Mouse (Mus musculus) bone marrow, adult 2 months (tissue): ENCODE measurements around the gene Dbr1. TPM values are rescaled to one million over a fixed set of nuclear protein-coding genes. Genes with fewer than 3 reads are reported as not detected.

Experiments used
- H3K27ac ChIP-seq: fragments of 200-500 bp; 2 replicates; pipeline ENCODE4 v1.5.1; 2012; ENCODE audit warnings: low read depth, mild to moderate bottlenecking, control low read depth, inconsistent platforms, low read length; ENCODE audit not compliant: control insufficient read depth, poor library complexity, insufficient read depth
- H3K4me1 ChIP-seq: fragments of 200-500 bp; 2 replicates; pipeline ENCODE4 v1.6.1; 2011; ENCODE audit warnings: low read length; ENCODE audit not compliant: control insufficient read depth, insufficient read depth
- H3K4me3 ChIP-seq: fragments of 200-500 bp; replicated peaks from 2 replicates; pipeline ENCODE3; 2011; ENCODE audit warnings: mild to moderate bottlenecking, low read depth, low read length, control low read depth; ENCODE audit not compliant: control insufficient read depth
- CTCF ChIP-seq: fragments of 200-500 bp; IDR thresholded peaks from 2 replicates; pipeline ENCODE4 v1.5.1; 2011; ENCODE audit warnings: low read length, control low read depth; ENCODE audit not compliant: control insufficient read depth, insufficient read depth
- POLR2A ChIP-seq: fragments of 200-500 bp; IDR thresholded peaks from 2 replicates; pipeline ENCODE4 v1.6.1; 2011; ENCODE audit warnings: low read depth, mild to moderate bottlenecking, control low read depth, low read length, borderline replicate concordance; ENCODE audit not compliant: control insufficient read depth
- WGBS: fragments of 180-500 bp; shearing (Covaris S2); methylation state at CpG from one replicate; pipeline ENCODE4 v1.1.7; 2018; 5-methylcytosine and 5-hydroxymethylcytosine counted together
- polyA plus RNA-seq: library from polyadenylated mRNA; stranded (reverse); fragments of >200 nt; gene quantifications from 2 replicates; pipeline ENCODE4 v1.2.4, GENCODE M21; 2011; ENCODE audit warnings: low replicate concordance; ENCODE audit not compliant: missing spikeins, insufficient read depth, insufficient read length

Gene Dbr1
- polyA plus RNA-seq, 1 experiment = 15.1 TPM

DNA sequence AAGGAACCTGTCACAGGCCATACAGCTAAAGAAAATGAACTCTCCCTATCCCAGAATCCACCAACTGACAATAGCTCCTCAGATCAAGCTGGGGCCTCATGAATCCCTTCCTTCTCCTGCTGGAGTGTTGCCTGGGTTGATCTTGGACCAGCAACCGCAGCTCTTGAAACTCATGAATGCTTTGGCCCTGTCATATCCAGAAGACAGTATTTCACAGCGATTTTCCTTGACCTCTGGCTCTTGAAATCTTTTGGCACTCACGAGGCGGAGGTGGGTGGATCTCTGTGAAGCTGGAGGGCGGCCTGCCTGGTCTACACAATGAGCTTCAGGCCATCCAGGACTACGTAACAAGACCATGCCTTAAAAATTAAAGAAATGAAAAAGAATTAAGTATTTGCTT lies 48.5 kb downstream of the Dbr1 start:
- TF ChIP-seq CTCF (no peak), POLR2A (no peak)
- Histone ChIP-seq H3K27ac (no peak overlapping the region), H3K4me3 (no peak overlapping the region), H3K4me1 (no peaks in the 10 kb centered on the region)
- WGBS = 75% methylated on average over 6 of the region's 6 CpGs

DNA sequence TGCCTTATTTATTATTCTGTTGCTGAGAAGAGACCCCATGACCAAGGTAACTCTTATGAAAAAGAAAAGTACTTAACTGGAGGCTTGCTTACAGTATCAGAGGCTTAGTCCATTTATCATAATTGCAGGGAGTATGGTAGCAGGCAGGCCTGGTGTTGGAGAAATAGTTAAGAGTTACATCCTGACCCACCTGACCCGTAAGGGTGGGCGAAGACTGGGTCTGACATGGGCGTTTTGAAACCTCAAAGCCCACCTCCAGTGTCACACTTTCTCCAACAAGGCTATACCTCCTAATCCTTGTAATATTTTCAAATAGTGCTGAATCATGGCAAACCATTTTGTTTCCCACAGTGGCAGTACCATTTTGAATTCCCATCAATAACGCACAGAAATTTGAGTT lies 53.0 kb downstream of the Dbr1 start:
- H3K27ac ChIP-seq = no peak overlapping the region
- no peak overlapping the region for H3K4me3 ChIP-seq
- WGBS = 82% methylated on average over 4 of the region's 4 CpGs
- no peak for TF ChIP-seq CTCF
- TF ChIP-seq POLR2A = no peak
- no peaks in the 10 kb centered on the region for H3K4me1 ChIP-seq

DNA sequence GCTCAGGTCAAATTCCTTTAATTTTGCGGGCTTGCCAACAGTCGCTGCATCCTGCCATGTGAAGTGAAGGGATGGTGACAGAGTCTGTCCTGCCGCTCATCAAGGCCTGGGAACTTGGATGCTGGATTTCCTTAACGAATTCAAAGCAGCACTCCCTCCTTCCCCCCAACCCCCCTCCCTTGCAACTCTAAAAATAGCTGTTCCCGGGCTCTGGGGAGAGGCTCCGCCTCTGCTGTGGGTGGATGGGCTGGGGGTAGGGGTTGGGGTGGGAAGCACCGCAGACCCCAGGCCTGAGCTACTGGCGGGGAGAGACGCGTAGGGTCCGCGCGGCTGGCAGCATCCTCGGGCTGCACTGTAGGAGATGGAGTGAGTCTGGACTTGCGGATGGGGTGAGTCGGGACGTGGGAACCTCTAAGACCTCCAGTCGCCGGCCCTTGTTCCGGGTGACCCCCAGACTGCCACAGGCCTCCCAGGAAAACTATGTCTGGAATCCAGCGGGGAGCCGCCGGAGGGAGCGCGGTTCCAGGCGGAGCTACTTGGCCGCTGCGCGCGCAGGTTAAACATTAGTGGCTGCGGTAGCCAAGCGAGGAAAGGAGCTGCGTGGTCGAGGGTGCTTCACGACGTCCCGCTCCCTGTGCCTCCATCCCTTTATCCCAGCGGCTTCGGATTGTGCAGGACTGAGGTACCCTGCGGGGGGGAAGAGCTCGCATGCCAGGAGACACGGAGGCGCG lies 53.8 kb downstream of the Dbr1 start, which contains the start of gene Dzip1l:
TSS of gene Dzip1l (plus strand) at position 216 of the 731 bp plus-strand sequence.
- Histone ChIP-seq H3K4me1 (no peaks in the 10 kb centered on the region), H3K4me3 (no peak within 1 kb of the TSS), H3K27ac (no peak within 1 kb of the TSS)
- TF ChIP-seq CTCF (no peak), POLR2A (no peak)
- 7% methylated on average over 44 of the region's 44 CpGs for WGBS

DNA sequence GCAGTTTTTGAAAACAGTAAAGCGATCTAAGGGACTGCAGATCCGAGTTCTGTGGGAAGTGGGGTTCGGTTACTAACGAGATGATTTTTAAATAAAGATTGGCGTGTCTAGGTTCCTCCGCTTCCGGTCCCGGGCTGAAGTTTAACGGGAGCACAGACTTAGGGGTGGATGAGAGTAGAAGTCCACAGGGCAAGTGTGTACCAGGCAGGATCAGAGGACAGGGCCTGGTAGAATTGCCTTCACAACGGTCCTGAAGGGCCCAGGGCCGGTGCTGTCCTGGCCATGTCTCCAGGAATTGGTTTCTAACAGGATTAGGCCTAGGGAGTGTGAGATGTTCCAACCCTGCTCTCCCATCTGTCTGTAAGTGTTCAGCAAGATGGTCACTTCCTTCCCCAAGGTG lies 54.5 kb downstream of the Dbr1 start:
- 24% methylated on average over 11 of the region's 11 CpGs for WGBS
- no peaks in the 10 kb centered on the region for H3K4me1 ChIP-seq
- H3K4me3 ChIP-seq = no peak overlapping the region
- TF ChIP-seq POLR2A (no peak), CTCF (no peak)
- H3K27ac ChIP-seq = no peak overlapping the region

DNA sequence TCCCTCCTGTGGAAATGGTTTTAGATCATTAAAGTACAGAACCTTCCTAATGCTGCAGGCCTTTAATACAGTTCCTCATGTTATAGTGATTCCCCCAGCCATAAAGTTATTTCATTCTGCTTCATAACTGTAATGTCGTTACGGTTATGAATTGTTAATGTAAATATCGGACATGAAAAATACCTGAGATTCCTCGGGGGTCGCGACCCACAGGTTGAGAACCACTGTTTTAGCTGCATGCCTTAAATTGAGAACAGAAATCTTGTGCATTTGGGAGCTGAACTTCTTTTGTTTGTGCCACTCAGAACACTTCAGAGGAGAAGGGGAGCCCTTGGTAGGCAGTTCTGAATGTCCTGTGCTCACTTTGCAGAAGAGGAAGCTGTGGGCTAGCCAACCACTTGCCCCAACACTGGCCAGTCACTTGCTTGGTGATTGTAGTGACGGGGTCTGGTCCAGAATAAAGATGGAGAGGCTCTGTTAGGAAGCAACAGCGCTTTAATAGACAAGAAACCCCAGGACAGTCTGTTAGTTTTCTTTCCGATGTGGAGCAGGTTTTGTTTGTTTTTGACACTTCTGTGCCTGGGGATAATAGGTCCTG lies 55.0 kb downstream of the Dbr1 start:
- Histone ChIP-seq H3K4me1 (no peaks in the 10 kb centered on the region), H3K27ac (no peak overlapping the region), H3K4me3 (no peak overlapping the region)
- TF ChIP-seq POLR2A = no peak
- no peak for TF ChIP-seq CTCF
- 65% methylated on average over 9 of the region's 9 CpGs for WGBS

DNA sequence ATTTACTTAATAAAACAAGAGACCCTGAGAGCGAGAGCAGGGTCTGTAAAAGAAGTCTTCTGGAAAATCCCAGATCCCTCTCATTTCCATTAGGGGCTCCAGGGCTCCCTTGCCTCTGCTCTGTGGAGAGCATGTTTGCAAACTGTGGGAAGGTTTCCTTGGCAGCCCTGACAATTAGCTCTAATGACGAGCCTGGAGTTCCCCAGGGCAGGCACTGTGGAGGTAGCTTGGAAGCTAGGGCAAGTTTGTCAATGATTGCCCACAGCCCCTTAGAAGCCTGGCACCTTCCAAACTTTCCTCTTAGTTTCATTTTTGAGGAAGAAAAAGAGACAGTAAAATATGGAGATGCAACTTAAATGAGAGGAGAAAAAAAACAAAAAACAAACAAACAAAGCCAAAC lies 56.2 kb downstream of the Dbr1 start:
- Histone ChIP-seq H3K27ac (no peak overlapping the region), H3K4me3 (no peak overlapping the region), H3K4me1 (no peaks in the 10 kb centered on the region)
- WGBS = 73% methylated on average over 2 of the region's 2 CpGs
- TF ChIP-seq CTCF = no peak
- no peak for TF ChIP-seq POLR2A

DNA sequence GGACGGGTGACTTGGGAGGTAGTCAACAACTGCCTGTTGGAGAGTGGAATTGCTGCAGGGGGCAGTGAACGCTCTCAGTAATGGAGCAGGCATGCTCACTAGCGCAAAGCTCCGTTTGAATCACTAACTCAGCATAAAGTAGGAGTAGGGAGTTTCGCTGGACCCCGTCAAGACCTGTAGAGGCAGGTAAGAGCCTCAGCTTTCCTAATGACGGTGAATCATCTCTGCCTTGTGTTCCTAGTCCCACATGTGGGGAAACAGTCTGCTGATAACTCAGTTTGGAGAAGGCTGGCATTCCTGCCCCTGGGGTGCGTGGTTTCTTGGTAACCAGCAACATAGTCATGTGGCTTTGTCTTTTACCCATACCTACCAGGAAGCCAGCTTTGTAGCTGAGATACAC lies 56.7 kb downstream of the Dbr1 start:
- no peak overlapping the region for H3K4me3 ChIP-seq
- WGBS = 78% methylated on average over 8 of the region's 8 CpGs
- TF ChIP-seq CTCF = no peak
- no peak for TF ChIP-seq POLR2A
- H3K4me1 ChIP-seq = no peaks in the 10 kb centered on the region
- no peak overlapping the region for H3K27ac ChIP-seq

Other genes with a start within 250 kb of the Dbr1 start
- gene Esyt3, start 217.2 kb upstream of the Dbr1 start, polyA plus RNA-seq = 0.77 TPM in 1 of 2 replicates, not detected in the other
- gene Mras, start 138.4 kb upstream of the Dbr1 start, polyA plus RNA-seq = 2.2 and 6.6 TPM in 2 replicates
- gene Nme9, start 124.3 kb upstream of the Dbr1 start, polyA plus RNA-seq = not detected in 2 replicates
- gene Armc8, start 6.9 kb upstream of the Dbr1 start, polyA plus RNA-seq = 8.0 and 11.9 TPM in 2 replicates
- gene A4gnt, start 36.7 kb downstream of the Dbr1 start, polyA plus RNA-seq = not detected in 2 replicates
- 0.45 and 1.0 TPM in 2 replicates for gene Dzip1l, start 53.7 kb downstream of the Dbr1 start, polyA plus RNA-seq
- 0.60 TPM in 1 of 2 replicates, not detected in the other for gene Cldn18, start 141.5 kb downstream of the Dbr1 start, polyA plus RNA-seq